Mouse (Mus musculus) thymus, adult 2 months (tissue): ENCODE data around the gene Eif1. TPM values are rescaled to one million over a fixed set of nuclear protein-coding genes. Genes with fewer than 3 reads are reported as not detected.

Source experiments
- DNase-seq: peaks from one replicate; pipeline ENCODE4 v3.0.0; 2021
- H3K27ac ChIP-seq: fragments of 200-500 bp; 2 replicates; pipeline ENCODE4 v1.5.1; 2012; ENCODE audit warnings: low read length, control low read depth; ENCODE audit not compliant: control insufficient read depth, insufficient read depth
- H3K27me3 ChIP-seq: fragments of 200-500 bp; 2 replicates; pipeline ENCODE4 v1.6.1; 2012; ENCODE audit warnings: mild to moderate bottlenecking, low read length, moderate library complexity, mixed read lengths; ENCODE audit not compliant: control insufficient read depth, insufficient read depth
- H3K36me3 ChIP-seq: fragments of 200-500 bp; 2 replicates; pipeline ENCODE4 v1.6.1; 2012; ENCODE audit warnings: mild to moderate bottlenecking, low read length, moderate library complexity; ENCODE audit not compliant: control insufficient read depth, insufficient read depth
- H3K4me1 ChIP-seq: fragments of 200-500 bp; replicated peaks from 2 replicates; pipeline ENCODE4 v1.6.1; 2012; ENCODE audit warnings: low read length; ENCODE audit not compliant: control insufficient read depth, insufficient read depth
- H3K4me3 ChIP-seq: fragments of 200-500 bp; 2 replicates; pipeline ENCODE4 v1.5.1; 2012; ENCODE audit warnings: mild to moderate bottlenecking, low read length, control low read depth, moderate library complexity; ENCODE audit not compliant: control insufficient read depth, insufficient read depth
- CTCF ChIP-seq: fragments of 200-500 bp; IDR thresholded peaks from 2 replicates; pipeline ENCODE4 v1.5.1; 2012; ENCODE audit warnings: mild to moderate bottlenecking, control low read depth, low read length, moderate library complexity, borderline replicate concordance; ENCODE audit not compliant: control insufficient read depth, poor library complexity, insufficient read depth; ENCODE audit errors: extremely low read depth
- POLR2A ChIP-seq: fragments of 200-500 bp; IDR thresholded peaks from 2 replicates; pipeline ENCODE4 v1.6.1; 2012; ENCODE audit warnings: mild to moderate bottlenecking, low read length, control low read depth, moderate library complexity; ENCODE audit not compliant: control insufficient read depth, poor library complexity, insufficient read depth; ENCODE audit errors: extremely low read depth
- WGBS: fragments of 180-500 bp; shearing (Covaris S2); methylation state at CpG from one replicate; pipeline ENCODE4 v1.1.7; 2018; 5-methylcytosine and 5-hydroxymethylcytosine counted together
- polyA plus RNA-seq: library from polyadenylated mRNA; depleted of rRNA; stranded (reverse); fragments of >200 nt; gene quantifications from 2 replicates; pipeline ENCODE4 v1.2.3, GENCODE M21; 2012; rRNA removed

The Eif1 gene
- polyA plus RNA-seq: 117 and 131 TPM in 2 replicates

DNA sequence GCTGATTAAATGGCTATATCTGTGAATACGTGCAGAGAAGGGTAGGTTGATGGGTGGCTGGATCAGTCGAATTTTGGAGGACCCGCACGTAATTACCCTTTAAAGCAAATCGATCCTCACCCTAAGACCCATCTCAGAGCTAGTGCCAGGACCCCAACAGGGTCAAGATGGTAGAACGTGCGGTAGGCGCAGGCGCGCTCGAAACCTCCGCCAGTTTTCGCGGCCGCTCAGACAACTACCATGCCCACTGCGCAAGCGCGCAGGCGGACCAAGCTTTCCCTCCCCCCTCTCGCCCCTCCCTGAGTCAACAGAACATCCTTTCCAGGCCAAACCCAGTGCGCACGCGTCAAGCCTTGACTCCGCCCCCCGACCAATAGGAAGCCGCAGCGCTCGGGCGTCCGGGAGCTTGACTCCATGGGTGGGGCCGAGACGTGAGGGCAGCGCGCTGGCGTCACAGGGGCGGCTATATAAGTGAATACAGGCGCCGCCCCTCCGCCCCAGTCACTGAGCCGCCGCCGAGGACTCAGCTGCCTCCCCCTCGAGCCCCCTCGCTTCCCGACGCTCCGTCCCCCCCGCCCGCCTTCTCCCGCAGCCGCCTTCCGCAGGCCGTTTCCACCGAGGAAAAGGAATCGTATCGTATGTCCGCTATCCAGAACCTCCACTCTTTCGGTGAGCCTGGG, at the start of gene Eif1:
Eif1 (plus strand) TSS at position 394 of the 680 bp plus-strand sequence.
- Histone ChIP-seq H3K4me1 (peaks cover 2% of the 10 kb centered on the region), H3K36me3 (peaks cover 20% of the 10 kb centered on the region), H3K27me3 (no peaks in the 10 kb centered on the region), H3K4me3 (peak within 1 kb of the TSS; percentile 56), H3K27ac (peak within 1 kb of the TSS; percentile 53)
- WGBS: under 1% methylated on average over 53 of the region's 58 CpGs
- peak; percentile 100 for DNase-seq
- TF ChIP-seq POLR2A (no peak; the same call in 1 of the 2 replicates), CTCF (peak; percentile 49; the same call in 1 of the 2 replicates)

DNA sequence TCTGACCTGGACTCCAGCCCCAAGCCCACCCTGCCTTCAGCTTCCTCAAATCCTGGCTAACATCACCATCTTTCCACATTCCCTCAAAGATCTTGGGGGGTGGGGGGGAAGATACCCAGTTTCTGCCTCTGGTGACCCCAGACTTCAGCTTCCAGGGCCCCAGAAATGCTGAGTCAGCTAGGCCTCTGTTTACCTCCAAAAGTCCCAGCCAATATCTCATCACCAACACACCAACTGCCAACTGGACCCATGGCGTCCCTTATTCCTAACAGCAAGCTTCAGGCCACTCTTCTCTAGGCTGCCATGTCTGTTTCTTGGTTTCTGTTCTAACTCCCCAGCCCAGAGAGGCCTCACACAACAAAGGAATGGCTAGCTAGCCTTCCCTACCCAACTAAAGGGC, 47.8 kb upstream of the Eif1 start:
- Histone ChIP-seq H3K4me3 (no peak overlapping the region), H3K27ac (no peak overlapping the region), H3K36me3 (no peaks in the 10 kb centered on the region), H3K27me3 (no peaks in the 10 kb centered on the region), H3K4me1 (no peaks in the 10 kb centered on the region)
- DNase-seq: no peak
- TF ChIP-seq POLR2A (no peak), CTCF (no peak)
- WGBS: 79% methylated on average over 1 of the region's 1 CpGs

DNA sequence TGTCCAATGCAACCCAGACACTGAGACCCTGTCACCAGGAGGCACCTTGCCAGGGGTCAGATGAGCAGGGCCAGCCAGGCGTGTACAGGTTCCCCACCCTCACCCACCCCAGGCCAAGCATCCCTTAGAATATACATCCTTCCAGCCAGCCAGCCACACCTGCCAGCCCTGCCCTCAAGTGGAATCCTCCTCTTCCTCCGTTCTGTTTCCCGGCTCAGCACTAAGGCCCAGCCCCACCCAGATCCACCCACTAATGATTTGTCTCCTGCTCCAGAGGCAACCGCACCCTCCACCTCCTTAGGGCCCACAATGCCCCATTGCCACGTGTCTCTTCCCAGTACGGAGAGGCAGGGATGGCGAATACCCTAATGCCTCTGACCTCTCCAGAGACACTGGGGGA, 45.0 kb upstream of the Eif1 start:
- TF ChIP-seq POLR2A (no peak), CTCF (no peak)
- no peak overlapping the region for H3K4me3 ChIP-seq
- no peaks in the 10 kb centered on the region for H3K4me1 ChIP-seq
- no peak for DNase-seq
- no peak overlapping the region for H3K27ac ChIP-seq
- H3K36me3 ChIP-seq: no peaks in the 10 kb centered on the region
- 86% methylated on average over 7 of the region's 7 CpGs for WGBS
- no peaks in the 10 kb centered on the region for H3K27me3 ChIP-seq

DNA sequence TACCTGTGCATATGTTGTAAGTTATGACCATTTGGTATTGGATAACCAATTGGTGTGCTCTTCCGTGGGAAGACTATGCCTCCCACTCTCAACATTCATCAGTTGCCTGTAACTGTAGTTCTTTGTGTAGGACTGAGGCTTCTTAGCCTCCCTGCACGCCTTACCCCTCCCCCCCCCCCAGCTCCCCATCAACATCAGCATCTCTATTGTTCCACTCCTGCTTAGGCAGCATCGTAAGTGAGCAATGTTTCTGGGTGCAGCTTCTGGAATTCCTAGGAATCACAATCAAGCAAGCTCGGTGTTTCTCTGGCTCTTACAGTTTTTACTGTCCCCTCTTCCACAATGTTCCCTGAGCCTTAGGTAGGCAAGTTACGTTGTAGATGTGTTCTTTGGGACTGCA, 44.2 kb upstream of the Eif1 start:
- H3K4me1 ChIP-seq: no peaks in the 10 kb centered on the region
- TF ChIP-seq POLR2A: no peak
- no peaks in the 10 kb centered on the region for H3K27me3 ChIP-seq
- WGBS: 79% methylated on average over 5 of the region's 5 CpGs
- no peak for DNase-seq
- no peaks in the 10 kb centered on the region for H3K36me3 ChIP-seq
- H3K4me3 ChIP-seq: no peak overlapping the region
- no peak overlapping the region for H3K27ac ChIP-seq

DNA sequence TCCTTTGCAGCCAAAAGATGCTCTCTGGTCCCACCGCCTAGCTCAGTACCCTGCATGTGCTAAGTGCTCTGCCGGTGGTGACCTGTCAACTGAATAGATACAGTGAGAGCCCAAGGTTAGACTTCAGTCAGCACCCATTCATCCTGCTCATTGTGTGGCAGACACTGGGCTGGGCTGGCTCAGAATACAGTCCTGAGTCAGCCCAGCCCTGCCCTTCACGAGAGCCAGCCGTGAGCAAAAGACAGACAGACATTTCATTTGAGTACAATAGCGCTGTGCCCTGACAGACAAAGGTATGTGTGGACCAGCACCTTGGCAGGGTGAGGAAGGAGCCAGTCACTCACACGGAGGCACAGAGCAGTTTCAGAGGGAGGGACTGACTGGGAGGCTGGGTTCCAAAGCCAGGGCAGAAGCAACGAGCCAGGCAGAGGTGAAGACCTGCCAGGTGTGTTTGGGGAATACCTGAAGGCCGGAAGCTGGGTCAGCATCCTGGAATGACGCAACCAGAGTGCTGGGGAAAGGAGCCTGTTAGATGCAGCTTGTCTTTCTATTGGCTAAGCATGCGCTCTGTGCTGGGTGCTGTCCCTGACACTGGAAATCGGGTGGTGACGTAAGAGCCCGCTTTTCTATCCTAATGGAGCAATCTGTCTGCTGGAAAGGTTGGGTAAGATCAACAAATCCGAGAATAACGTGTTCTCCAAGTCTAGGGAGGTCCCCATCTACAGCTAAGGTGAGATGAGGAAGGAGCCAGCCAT, 41.8 kb upstream of the Eif1 start:
- Histone ChIP-seq H3K27me3 (no peaks in the 10 kb centered on the region), H3K4me3 (no peak overlapping the region), H3K36me3 (no peaks in the 10 kb centered on the region), H3K27ac (no peak overlapping the region), H3K4me1 (no peaks in the 10 kb centered on the region)
- 72% methylated on average over 15 of the region's 15 CpGs for WGBS
- TF ChIP-seq CTCF (no peak), POLR2A (no peak)
- no peak for DNase-seq

DNA sequence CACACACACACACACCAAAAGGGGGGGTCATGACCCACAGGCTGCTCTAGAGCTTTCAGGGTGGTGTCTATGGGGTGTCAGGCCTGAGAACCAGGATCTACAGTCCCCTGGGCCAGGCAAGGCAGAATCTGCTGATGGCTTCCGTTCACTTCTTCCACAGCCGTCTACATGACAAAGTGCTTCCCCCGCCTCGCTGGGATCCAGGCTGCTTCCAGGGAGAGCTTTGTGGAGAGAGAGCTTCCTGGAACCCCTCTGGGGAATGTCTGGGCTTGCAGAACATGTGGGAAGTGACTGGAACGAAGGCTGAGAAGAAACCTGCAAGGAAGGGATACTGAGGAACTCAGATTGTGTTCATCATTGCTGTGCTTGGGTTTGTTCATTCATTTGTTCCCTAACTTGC, 40.9 kb upstream of the Eif1 start:
- WGBS: 45% methylated on average over 5 of the region's 5 CpGs
- Histone ChIP-seq H3K27me3 (no peaks in the 10 kb centered on the region), H3K4me3 (no peak overlapping the region), H3K4me1 (no peaks in the 10 kb centered on the region), H3K27ac (no peak overlapping the region), H3K36me3 (no peaks in the 10 kb centered on the region)
- TF ChIP-seq POLR2A: no peak
- TF ChIP-seq CTCF: no peak
- DNase-seq: no peak
